Mouse (Mus musculus): Measurements from ENCODE around the gene Gnb3.

DNA sequence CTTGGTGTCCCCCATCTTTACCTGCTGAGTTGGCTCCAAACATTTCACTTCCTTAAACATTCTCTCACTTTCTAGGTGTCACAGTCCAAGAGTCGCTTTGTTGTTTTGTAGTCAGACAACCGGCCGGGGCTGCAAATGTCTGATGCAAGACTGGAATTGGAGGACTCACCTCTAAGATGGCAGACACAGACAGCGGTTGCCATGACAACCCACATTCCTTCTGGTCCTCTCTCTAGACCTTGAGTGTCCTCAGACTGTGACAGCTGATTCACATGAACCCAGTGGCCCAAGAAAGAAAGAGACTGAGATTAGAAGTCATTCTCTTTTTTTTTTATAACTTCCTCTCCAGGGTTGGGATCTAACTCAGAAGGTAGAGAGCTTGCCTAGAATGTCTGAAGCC is 50.6 kb downstream of the Gnb3 start:
- TF ChIP-seq CTCF (IDR thresholded peaks at IDR 0.05; ENCODE audit: control insufficient read depth, insufficient read depth, low read length) (no peak), POLR2A (IDR thresholded peaks at IDR 0.05; ENCODE audit: borderline replicate concordance, control insufficient read depth, low read depth, low read length) (no peak)

Data from bone marrow, adult 2 months (tissue).